Mouse (Mus musculus) ES-Bruce4 (cell line): ENCODE results near the gene Agl.

Experiments used
- CTCF ChIP-seq: IDR thresholded peaks from one replicate; pipeline ENCODE4 v1.8.1; 2011; ENCODE audit warnings: low read depth, low read length
- EP300 ChIP-seq: IDR thresholded peaks from 2 replicates; pipeline ENCODE4 v1.6.1; 2011; ENCODE audit warnings: low read depth, low read length; ENCODE audit not compliant: insufficient read depth
- POLR2A ChIP-seq: IDR thresholded peaks from one replicate; pipeline ENCODE4 v1.8.1; 2011; ENCODE audit warnings: low read length; ENCODE audit not compliant: insufficient read depth

- TF ChIP-seq POLR2A (no peak), CTCF (no peak), EP300 (no peak)
These were observed 7.4 kb upstream of the Agl start for GRCm38 (mm10) chr3:116815305-116815797.
